Mouse (Mus musculus) liver, embryonic 12.5 days (tissue): Measurements from ENCODE around the gene Dner. TPM values are rescaled to one million over a fixed set of nuclear protein-coding genes. Genes with fewer than 3 reads are reported as not detected.

Source experiments
- ATAC-seq: fragments of 200-750 bp; cut with Nextera tagmentation; 2 replicates; pipeline ENCODE4 v1.8.0; 2017; ENCODE audit warnings: moderate number of reproducible peaks, mild to moderate bottlenecking, moderate library complexity
- H3K27ac ChIP-seq: fragments of 300-500 bp; sonication (generic); 2 replicates; pipeline ENCODE4 v1.5.1; 2016; ENCODE audit warnings: mild to moderate bottlenecking
- H3K27me3 ChIP-seq: fragments of 300-500 bp; sonication (generic); replicated peaks from 2 replicates; pipeline ENCODE4 v1.6.1; 2016; ENCODE audit warnings: mild to moderate bottlenecking, moderate library complexity
- H3K36me3 ChIP-seq: fragments of 300-500 bp; sonication (generic); 2 replicates; pipeline ENCODE4 v1.6.1; 2016; ENCODE audit warnings: mild to moderate bottlenecking, moderate library complexity
- H3K4me1 ChIP-seq: fragments of 300-500 bp; sonication (generic); 2 replicates; pipeline ENCODE4 v1.6.1; 2016
- H3K4me2 ChIP-seq: fragments of 300-500 bp; sonication (generic); 2 replicates; pipeline ENCODE4 v1.6.1; 2016; ENCODE audit warnings: mild to moderate bottlenecking, moderate library complexity
- H3K4me3 ChIP-seq: fragments of 300-500 bp; sonication (generic); 2 replicates; pipeline ENCODE4 v1.5.1; 2016; ENCODE audit warnings: mild to moderate bottlenecking, moderate library complexity
- H3K9ac ChIP-seq: fragments of 300-500 bp; sonication (generic); 2 replicates; pipeline ENCODE4 v1.6.1; 2016; ENCODE audit warnings: mild to moderate bottlenecking, moderate library complexity
- H3K9me3 ChIP-seq: fragments of 300-500 bp; sonication (generic); replicated peaks from 2 replicates; pipeline ENCODE4 v1.6.1; 2016; ENCODE audit warnings: mild to moderate bottlenecking, moderate library complexity
- WGBS: fragments of 180-500 bp; shearing (Covaris S2); methylation state at CpG from one replicate; pipeline ENCODE4 v1.1.7; 2016; ENCODE audit not compliant: insufficient replicate concordance; 5-methylcytosine and 5-hydroxymethylcytosine counted together
- polyA plus RNA-seq: library from polyadenylated mRNA; unstranded; fragments of >200 nt; fragmentation: Nextera tagmentation; extraction: Ambion mirVana; gene quantifications from 2 replicates; pipeline ENCODE4 v1.2.1, GENCODE M21; 2016

The Dner gene
- polyA plus RNA-seq, 1 experiment from 2014 or later = 0.06 TPM

DNA sequence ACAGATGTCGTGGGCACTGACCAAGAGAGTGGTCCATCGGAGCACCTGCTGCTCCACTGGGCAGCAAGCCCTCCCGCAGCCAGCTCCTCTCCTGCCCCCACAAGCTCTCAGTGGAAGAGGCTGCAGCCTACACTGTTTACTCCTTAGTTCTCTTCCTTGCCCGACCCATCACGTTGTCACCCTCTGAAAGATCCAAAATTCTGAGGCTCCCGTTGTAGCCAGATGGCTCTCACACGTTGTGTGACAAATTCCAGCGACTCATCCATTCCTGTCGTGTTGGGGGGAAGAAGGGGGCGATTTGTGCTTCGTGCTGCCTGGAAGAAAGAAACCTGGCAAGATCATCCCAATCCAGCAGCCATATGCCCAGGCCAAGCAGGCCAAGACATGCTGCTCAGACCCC, 268.3 kb downstream of the Dner start:
- no peak overlapping the region for H3K4me2 ChIP-seq
- no peak overlapping the region for H3K27ac ChIP-seq
- no peaks in the 10 kb centered on the region for H3K36me3 ChIP-seq
- H3K4me3 ChIP-seq = no peak overlapping the region
- H3K9me3 ChIP-seq = no peaks in the 10 kb centered on the region
- no peak for ATAC-seq
- WGBS = 63% methylated on average over 11 of the region's 11 CpGs
- H3K9ac ChIP-seq = no peak overlapping the region
- H3K27me3 ChIP-seq = no peaks in the 10 kb centered on the region
- no peaks in the 10 kb centered on the region for H3K4me1 ChIP-seq

DNA sequence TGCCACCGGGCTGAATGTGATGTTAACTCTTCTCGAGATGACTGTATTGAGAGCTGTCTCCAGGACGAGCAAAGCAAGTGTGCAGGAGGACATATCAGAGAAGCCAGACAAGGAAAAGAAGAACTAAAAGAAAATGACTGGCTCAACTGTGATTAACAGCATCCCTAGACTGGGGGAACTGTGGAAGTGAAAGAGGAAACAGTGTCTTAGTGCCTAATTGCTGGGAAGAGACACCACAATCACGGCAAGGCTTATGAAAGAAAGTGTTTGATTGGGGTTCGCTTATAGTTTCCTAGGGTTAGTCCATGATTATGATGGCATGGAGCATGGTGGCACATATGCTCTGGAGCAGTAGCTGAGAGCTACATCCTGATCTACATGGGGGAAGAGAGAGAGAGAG, 269.3 kb downstream of the Dner start:
- H3K27me3 ChIP-seq = no peaks in the 10 kb centered on the region
- no peaks in the 10 kb centered on the region for H3K4me1 ChIP-seq
- H3K27ac ChIP-seq = no peak overlapping the region
- H3K4me2 ChIP-seq = no peak overlapping the region
- H3K36me3 ChIP-seq = no peaks in the 10 kb centered on the region
- no peak overlapping the region for H3K4me3 ChIP-seq
- no peak for ATAC-seq
- no peaks in the 10 kb centered on the region for H3K9me3 ChIP-seq
- WGBS = 53% methylated on average over 5 of the region's 5 CpGs
- H3K9ac ChIP-seq = no peak overlapping the region

DNA sequence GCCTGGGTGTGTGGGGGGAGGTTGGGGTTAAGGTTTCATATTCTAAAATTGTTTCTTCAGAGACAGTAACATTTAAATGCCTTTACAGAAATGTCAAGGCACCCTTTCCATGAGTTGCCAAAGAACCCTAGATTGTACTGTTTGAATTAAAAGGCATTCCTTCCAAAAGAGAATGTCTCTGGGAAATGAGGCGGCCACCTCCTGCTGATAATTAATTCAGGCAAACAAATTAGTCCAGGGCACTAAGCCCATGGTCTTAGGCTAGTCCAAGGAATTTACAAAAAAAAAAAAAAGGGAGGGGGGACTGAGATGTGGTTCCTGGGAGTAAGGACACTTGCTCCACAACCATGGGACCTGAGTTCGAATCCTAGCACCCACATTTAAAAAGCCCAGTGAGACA, 273.1 kb downstream of the Dner start:
- H3K27me3 ChIP-seq = no peaks in the 10 kb centered on the region
- no peaks in the 10 kb centered on the region for H3K36me3 ChIP-seq
- H3K4me1 ChIP-seq = no peaks in the 10 kb centered on the region
- H3K4me3 ChIP-seq = no peak overlapping the region
- no peak overlapping the region for H3K27ac ChIP-seq
- WGBS = 47% methylated on average over 2 of the region's 2 CpGs
- no peaks in the 10 kb centered on the region for H3K9me3 ChIP-seq
- H3K9ac ChIP-seq = no peak overlapping the region
- no peak for ATAC-seq
- H3K4me2 ChIP-seq = no peak overlapping the region

DNA sequence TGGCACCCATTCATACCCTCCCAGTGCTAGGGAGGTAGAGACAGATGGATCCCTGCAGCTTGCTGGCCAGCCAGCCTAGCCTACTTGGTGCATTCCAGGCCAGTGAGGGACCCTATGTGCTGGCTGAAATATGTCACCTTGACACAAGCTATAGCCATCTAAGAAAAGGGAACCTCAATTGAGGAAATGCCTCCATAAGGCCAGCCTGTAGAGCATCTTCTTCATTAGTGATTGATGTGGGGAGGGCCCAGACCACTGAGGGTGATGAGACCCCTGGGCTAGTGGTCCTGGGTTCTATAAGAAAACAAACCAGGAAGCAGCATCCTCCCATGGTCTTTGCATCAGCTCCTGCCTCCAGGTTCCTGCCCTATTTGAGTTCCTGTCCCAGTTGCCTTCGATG, 274.2 kb downstream of the Dner start:
- Histone ChIP-seq H3K9ac (no peak overlapping the region), H3K4me2 (no peak overlapping the region), H3K4me3 (no peak overlapping the region), H3K36me3 (no peaks in the 10 kb centered on the region), H3K4me1 (no peaks in the 10 kb centered on the region), H3K27ac (no peak overlapping the region), H3K27me3 (no peaks in the 10 kb centered on the region), H3K9me3 (no peaks in the 10 kb centered on the region)
- WGBS = 43% methylated on average over 1 of the region's 1 CpGs
- no peak for ATAC-seq

DNA sequence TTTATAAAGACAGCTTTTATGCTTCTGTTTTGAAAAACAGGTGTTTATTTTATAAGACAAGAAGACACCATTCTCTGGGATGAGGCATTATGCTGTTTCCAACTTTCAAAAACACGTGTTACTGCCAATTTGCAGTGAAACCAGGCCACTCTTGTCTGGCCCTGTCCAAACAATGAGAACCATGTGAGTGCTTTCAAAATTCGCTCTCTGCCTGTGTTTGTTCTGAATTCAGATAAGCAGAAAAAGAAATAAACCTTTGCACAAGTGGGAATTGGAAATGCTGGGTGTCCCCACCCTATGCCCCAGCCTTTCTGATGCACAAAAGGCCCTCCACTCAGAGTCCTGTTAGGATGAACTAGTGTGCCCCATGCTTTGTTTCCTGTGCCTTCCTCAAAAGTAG, 276.6 kb downstream of the Dner start:
- no peak overlapping the region for H3K4me3 ChIP-seq
- WGBS = 28% methylated on average over 2 of the region's 2 CpGs
- no peaks in the 10 kb centered on the region for H3K9me3 ChIP-seq
- no peak for ATAC-seq
- H3K4me1 ChIP-seq = no peaks in the 10 kb centered on the region
- H3K4me2 ChIP-seq = no peak overlapping the region
- no peaks in the 10 kb centered on the region for H3K27me3 ChIP-seq
- no peaks in the 10 kb centered on the region for H3K36me3 ChIP-seq
- no peak overlapping the region for H3K27ac ChIP-seq
- no peak overlapping the region for H3K9ac ChIP-seq

DNA sequence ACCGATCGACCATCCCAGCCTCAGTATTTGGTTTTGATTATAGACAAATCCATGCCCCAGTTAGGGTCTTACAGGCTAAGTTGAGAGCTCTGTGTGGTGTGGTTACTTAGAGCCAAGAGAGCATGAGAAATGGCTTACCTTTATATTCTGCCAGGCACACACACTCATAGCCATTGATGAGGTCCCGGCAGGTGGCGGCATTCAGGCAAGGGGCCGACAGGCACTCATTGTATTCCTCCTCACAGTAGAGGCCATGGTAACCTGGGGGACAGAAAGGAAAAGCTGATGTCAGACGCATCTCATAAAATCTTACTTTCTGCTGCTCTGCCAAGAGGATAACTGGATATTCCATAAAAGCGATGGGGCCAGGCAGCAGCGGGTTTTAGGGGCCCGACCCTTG, 277.5 kb downstream of the Dner start:
- no peak for ATAC-seq
- no peak overlapping the region for H3K27ac ChIP-seq

DNA sequence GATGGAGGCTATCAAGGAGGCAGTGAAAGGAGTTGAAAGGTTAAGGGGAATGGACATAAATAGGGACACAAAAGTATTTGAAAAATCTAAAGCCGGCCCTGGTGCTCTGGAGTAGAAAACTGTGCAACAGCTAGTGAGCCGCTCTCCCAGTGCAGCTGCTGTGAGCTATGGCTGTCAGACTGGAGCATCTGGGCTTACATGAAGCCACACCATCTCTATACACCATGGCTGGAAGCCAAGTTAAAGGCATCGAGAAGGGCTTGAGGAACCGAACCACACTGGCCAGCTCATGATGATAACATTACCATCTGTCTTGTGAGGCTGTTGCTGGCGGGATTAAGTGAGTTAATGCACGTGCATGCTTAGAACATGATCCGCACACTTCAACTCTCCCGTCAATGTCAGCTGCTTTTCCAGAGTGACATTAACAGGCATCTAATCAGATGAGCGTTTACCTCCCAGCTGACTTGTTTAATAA, 278.2 kb downstream of the Dner start:
- no peaks in the 10 kb centered on the region for H3K4me1 ChIP-seq
- no peaks in the 10 kb centered on the region for H3K36me3 ChIP-seq
- no peak overlapping the region for H3K4me2 ChIP-seq
- ATAC-seq = no peak
- H3K4me3 ChIP-seq = no peak overlapping the region
- H3K9ac ChIP-seq = no peak overlapping the region
- no peak overlapping the region for H3K27ac ChIP-seq
- 71% methylated on average over 9 of the region's 9 CpGs for WGBS
- H3K9me3 ChIP-seq = no peaks in the 10 kb centered on the region
- H3K27me3 ChIP-seq = no peaks in the 10 kb centered on the region

More for the DNA sequence above, 277.5 kb downstream of the Dner start:
- 67% methylated on average over 9 of the region's 9 CpGs for WGBS
- Histone ChIP-seq H3K4me3 (no peak overlapping the region), H3K4me1 (no peaks in the 10 kb centered on the region), H3K4me2 (no peak overlapping the region), H3K36me3 (no peaks in the 10 kb centered on the region), H3K27me3 (no peaks in the 10 kb centered on the region), H3K9ac (no peak overlapping the region), H3K9me3 (no peaks in the 10 kb centered on the region)

DNA sequence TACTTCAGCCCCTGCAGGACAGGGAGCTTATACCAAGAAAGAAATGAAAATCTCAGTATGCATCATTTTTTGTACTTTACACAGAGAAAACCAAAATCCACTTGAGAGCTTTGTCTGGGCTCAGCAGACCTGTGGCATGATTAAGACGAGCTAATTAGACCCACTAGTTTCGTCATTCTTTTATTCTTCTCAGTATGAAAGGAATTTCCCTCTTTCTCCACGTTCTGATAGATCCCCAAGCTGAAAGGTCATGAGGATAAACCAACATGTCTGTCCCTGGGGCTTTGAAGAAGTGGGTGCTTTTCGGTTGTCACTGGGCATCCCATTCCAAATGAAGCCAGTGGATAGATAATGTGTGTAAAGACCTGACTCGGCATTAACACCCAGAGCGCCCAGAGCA, 278.7 kb downstream of the Dner start:
- Histone ChIP-seq H3K27me3 (no peaks in the 10 kb centered on the region), H3K4me2 (no peak overlapping the region), H3K9ac (no peak overlapping the region), H3K9me3 (no peaks in the 10 kb centered on the region), H3K4me1 (no peaks in the 10 kb centered on the region), H3K4me3 (no peak overlapping the region), H3K36me3 (no peaks in the 10 kb centered on the region), H3K27ac (no peak overlapping the region)
- ATAC-seq = no peak
- WGBS = 57% methylated on average over 6 of the region's 6 CpGs

DNA sequence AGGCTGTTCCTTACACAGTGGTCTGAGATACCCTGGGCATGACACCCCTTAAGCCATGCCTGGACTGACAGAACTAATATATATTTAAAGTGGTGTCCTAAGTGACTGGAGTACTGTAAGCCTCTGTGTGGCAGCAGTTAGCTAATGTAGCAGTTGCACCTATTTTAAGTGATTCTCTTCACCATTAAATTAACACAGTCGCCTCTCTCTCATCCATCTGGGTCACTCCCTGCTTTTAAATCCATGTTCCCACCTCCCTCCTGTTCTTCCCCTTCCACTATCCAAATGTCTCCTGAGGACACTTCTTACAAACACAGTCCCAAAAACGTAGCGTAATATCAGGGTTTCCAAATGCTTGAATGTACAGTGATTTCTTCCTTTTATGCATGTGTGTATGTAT, 281.6 kb downstream of the Dner start:
- Histone ChIP-seq H3K9me3 (no peaks in the 10 kb centered on the region), H3K36me3 (no peaks in the 10 kb centered on the region), H3K27ac (no peak overlapping the region), H3K4me1 (no peaks in the 10 kb centered on the region), H3K4me2 (no peak overlapping the region), H3K27me3 (no peaks in the 10 kb centered on the region), H3K4me3 (no peak overlapping the region), H3K9ac (no peak overlapping the region)
- no peak for ATAC-seq
- WGBS = 64% methylated on average over 3 of the region's 3 CpGs

DNA sequence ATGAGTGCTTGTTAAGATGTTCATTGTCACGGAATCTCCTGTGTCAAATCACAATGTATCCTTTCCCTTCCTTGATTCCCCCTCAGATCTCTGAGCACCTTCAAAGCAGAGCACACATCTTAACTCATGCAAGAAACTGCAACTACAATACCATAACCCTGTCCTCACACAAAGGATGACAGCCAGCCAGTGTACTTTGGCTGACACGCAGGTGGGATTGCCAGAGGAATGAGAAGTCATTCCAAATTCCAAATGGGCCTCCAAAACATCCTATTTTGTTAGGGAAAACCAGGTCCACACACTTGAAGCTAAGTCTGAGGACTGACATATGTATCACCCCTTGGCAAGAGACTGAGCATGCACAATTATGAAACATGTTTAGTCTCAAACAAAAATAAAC, 286.5 kb downstream of the Dner start:
- 57% methylated on average over 2 of the region's 2 CpGs for WGBS
- Histone ChIP-seq H3K36me3 (no peaks in the 10 kb centered on the region), H3K9ac (no peak overlapping the region), H3K4me3 (no peak overlapping the region), H3K27ac (no peak overlapping the region), H3K27me3 (no peaks in the 10 kb centered on the region), H3K9me3 (no peaks in the 10 kb centered on the region), H3K4me2 (no peak overlapping the region), H3K4me1 (no peaks in the 10 kb centered on the region)
- ATAC-seq = no peak

DNA sequence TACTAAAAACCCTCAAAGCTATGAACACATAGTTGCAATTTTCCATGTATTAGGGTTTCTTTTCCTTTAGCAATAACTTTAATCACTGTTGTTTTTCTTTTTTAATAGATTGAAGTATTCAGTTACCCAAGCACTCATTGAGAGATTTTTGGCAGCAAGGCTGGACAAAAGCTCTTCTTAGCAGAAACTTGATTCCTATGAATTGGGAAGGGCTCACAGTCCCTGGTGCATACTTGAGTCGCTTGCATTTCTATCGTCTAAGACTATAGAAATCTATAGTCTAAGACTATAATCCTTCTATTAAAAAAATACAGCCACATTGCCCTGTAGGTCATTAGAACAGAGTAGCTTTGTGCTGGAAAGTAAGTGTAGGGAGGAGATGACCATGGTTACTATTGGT, 287.1 kb downstream of the Dner start:
- Histone ChIP-seq H3K27ac (no peak overlapping the region), H3K4me2 (no peak overlapping the region), H3K27me3 (no peaks in the 10 kb centered on the region), H3K4me1 (no peaks in the 10 kb centered on the region), H3K9ac (no peak overlapping the region), H3K9me3 (no peaks in the 10 kb centered on the region), H3K36me3 (no peaks in the 10 kb centered on the region), H3K4me3 (no peak overlapping the region)
- ATAC-seq = no peak
- 59% methylated on average over 2 of the region's 2 CpGs for WGBS

DNA sequence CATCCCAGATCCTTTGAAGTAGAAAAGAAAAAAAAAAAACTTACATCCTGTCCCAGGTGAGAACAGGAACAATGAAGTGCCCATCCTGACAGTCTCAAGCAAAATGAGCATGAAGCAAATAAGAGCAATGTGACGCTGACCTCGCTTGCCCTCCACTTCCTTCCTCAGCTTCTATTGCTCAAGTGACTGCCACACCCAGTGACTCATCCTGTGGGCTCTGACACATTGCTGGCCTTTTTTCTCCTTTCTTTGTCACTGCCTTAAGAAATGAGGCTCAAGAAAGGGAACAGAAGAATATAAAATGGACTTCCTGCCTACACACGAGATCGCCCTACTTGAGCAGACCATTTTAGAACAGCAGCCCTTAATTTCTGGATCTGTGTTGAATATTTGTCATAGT, 289.1 kb downstream of the Dner start:
- Histone ChIP-seq H3K27me3 (no peaks in the 10 kb centered on the region), H3K9me3 (no peaks in the 10 kb centered on the region), H3K36me3 (no peaks in the 10 kb centered on the region), H3K4me2 (no peak overlapping the region), H3K27ac (no peak overlapping the region), H3K4me1 (no peaks in the 10 kb centered on the region), H3K4me3 (no peak overlapping the region), H3K9ac (no peak overlapping the region)
- ATAC-seq = no peak
- 25% methylated on average over 4 of the region's 4 CpGs for WGBS

DNA sequence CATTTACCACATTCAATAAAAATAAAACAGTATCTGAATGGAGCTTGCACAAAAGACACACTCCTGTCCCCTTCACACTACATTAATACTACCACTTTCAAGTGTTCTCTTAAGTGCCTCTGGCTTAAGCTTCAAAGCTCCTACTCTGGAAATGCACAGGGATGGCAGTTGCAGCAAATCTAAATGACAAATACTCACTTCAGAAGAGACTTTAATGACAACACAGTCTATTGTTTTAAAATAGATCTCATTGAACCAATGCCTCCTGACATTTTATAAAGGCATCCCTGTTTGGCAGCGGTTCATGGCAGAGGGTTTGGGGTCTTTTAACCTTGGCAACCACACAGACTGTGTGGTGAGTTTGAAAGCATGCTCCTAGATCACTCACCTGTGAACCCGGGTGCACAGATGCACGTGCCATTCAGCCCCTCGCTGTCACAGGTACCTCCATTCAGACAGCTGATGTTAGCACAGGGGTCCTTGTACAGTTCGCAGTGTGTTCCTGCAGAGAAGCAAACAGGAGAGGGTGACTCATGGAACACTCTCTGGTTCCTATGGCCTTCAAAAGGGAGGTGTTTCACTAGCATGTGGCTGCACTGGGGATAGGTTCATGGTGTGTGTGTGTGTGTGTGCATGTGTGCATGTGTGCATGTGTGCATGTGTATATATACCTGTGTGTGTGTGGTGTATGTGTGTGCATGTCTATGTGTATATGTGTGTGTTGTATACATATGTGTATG, 290.3 kb downstream of the Dner start:
- Histone ChIP-seq H3K4me2 (no peak overlapping the region), H3K4me3 (no peak overlapping the region), H3K27me3 (no peaks in the 10 kb centered on the region), H3K27ac (no peak overlapping the region), H3K9ac (no peak overlapping the region), H3K9me3 (no peaks in the 10 kb centered on the region), H3K4me1 (no peaks in the 10 kb centered on the region), H3K36me3 (no peaks in the 10 kb centered on the region)
- no peak for ATAC-seq
- 66% methylated on average over 5 of the region's 5 CpGs for WGBS
